Mouse (Mus musculus) lung, postnatal 0 days (tissue): Measurements from ENCODE around the gene Gm39115.

Experiments
- CTCF ChIP-seq: IDR thresholded peaks from 2 replicates; pipeline ENCODE4 v1.5.1; 2016; ENCODE audit warnings: antibody characterized with exemption, mild to moderate bottlenecking
- EP300 ChIP-seq: IDR thresholded peaks from 2 replicates; pipeline ENCODE4 v1.6.1; 2016; ENCODE audit warnings: antibody characterized with exemption, mild to moderate bottlenecking, control low read depth

- no peak for TF ChIP-seq CTCF
- no peak for TF ChIP-seq EP300
Measured at GRCm38 (mm10) chr7:142087069-142087652, 48.7 kb downstream of the Gm39115 start.
